ENCODE assay signal across 8 mouse cellular contexts in genomic region chr17:47225306-47226269, GRCm38 (mm10).
A peak's percentile ranks its signal among the peaks of the same experiment; 100 is the strongest.
DNase-seq lines count a peak whose midpoint lies in the region; ATAC-seq and TF ChIP-seq lines count a peak whose summit lies in the region.

No protein-coding gene starts in this region.

- H3K4me3 ChIP-seq in intestine, embryonic 15.5 days (replicated peaks) = no peak overlapping the region
- H3K4me3 ChIP-seq in intestine, embryonic 16.5 days (ENCODE audit: low read length) = no peak overlapping the region
- no peak overlapping the region for H3K4me3 ChIP-seq in liver, postnatal 0 days (ENCODE audit: low read depth, low read length)
- H3K4me3 ChIP-seq in small intestine, adult 2 months (ENCODE audit: low read depth, low read length) = no peak overlapping the region
- H3K4me3 ChIP-seq in hindbrain, embryonic 14.5 days (replicated peaks; ENCODE audit: low read length) = no peak overlapping the region

- H3K27ac ChIP-seq in intestine, embryonic 15.5 days = peak overlapping the region; percentile 27; the same call in 1 of the 2 replicates
- H3K27ac ChIP-seq in intestine, embryonic 16.5 days (ENCODE audit: low read length) = no peak overlapping the region
- H3K27ac ChIP-seq in liver, postnatal 0 days (ENCODE audit: low read depth) = peak overlapping the region; percentile 42; the same call in 1 of the 2 replicates
- peak overlapping the region; percentile 56; the same call in 1 of the 2 replicates for H3K27ac ChIP-seq in small intestine, adult 2 months (ENCODE audit: insufficient read depth, low read depth, low read length)
- no peak overlapping the region for H3K27ac ChIP-seq in hindbrain, embryonic 14.5 days

- peak; percentile 36; the same call in 1 of the 2 replicates for ATAC-seq in intestine, embryonic 15.5 days
- ATAC-seq in intestine, embryonic 16.5 days = no peak
- ATAC-seq in liver, postnatal 0 days = peak; percentile 51
- no peak for ATAC-seq in hindbrain, embryonic 14.5 days (ENCODE audit: low FRiP score)

- no peak for TF ChIP-seq CTCF in liver, postnatal 0 days (IDR thresholded peaks at IDR 0.05; ENCODE audit: low read depth)
- TF ChIP-seq CTCF in small intestine, adult 2 months (IDR thresholded peaks at IDR 0.05; ENCODE audit: extremely low read depth, insufficient read length, insufficient replicate concordance, low read depth, low read length) = no peak

- no peak for TF ChIP-seq EP300 in liver, postnatal 0 days (IDR thresholded peaks at IDR 0.05; ENCODE audit: low read depth)

- peak; percentile 78 for DNase-seq in CD4-positive helper T cell, adult 2 months (ENCODE audit: low read depth, low spot score)
- peak; percentile 44 for DNase-seq in c-Kit-positive CD71-negative TER-119-negative erythroid progenitor cells, embryonic 14.5 days (ENCODE audit: low read depth)
- DNase-seq in liver, postnatal 0 days = no peak
- DNase-seq in cerebellum, postnatal 25 days = no peak
- no peak for DNase-seq in hindbrain, embryonic 14.5 days (ENCODE audit: low spot score)

- H3K36me3 ChIP-seq in intestine, embryonic 15.5 days = peaks cover 6% of the 10 kb centered on the region; the same call in 1 of the 2 replicates
- peaks cover 6% of the 10 kb centered on the region; the same call in 1 of the 2 replicates for H3K36me3 ChIP-seq in intestine, embryonic 16.5 days (ENCODE audit: control insufficient read depth, insufficient read depth, low read length)
- H3K36me3 ChIP-seq in liver, postnatal 0 days (replicated peaks; ENCODE audit: insufficient read depth, low read length) = no peaks in the 10 kb centered on the region; the same call in 1 of the 2 replicates
- H3K36me3 ChIP-seq in small intestine, adult 2 months (ENCODE audit: control insufficient read depth, insufficient read depth, low read length) = no peaks in the 10 kb centered on the region
- H3K36me3 ChIP-seq in hindbrain, embryonic 14.5 days (replicated peaks; ENCODE audit: control insufficient read depth, insufficient read depth) = no peaks in the 10 kb centered on the region

- no peak for TF ChIP-seq POLR2A in small intestine, adult 2 months (IDR thresholded peaks at IDR 0.05; ENCODE audit: low read depth, low read length)

- no peak overlapping the region for H3K4me2 ChIP-seq in intestine, embryonic 15.5 days (replicated peaks)
- H3K4me2 ChIP-seq in intestine, embryonic 16.5 days (ENCODE audit: low read depth, low read length) = no peak overlapping the region
- peak overlapping the region; percentile 33; the same call in 1 of the 2 replicates for H3K4me2 ChIP-seq in liver, postnatal 0 days (ENCODE audit: low read depth, low read length)
- H3K4me2 ChIP-seq in hindbrain, embryonic 14.5 days (replicated peaks) = no peak overlapping the region

- peaks cover 4% of the 10 kb centered on the region; the same call in 1 of the 2 replicates for H3K4me1 ChIP-seq in intestine, embryonic 15.5 days (replicated peaks)
- H3K4me1 ChIP-seq in intestine, embryonic 16.5 days (ENCODE audit: control insufficient read depth, insufficient read depth, low read length) = no peaks in the 10 kb centered on the region
- peaks cover 6% of the 10 kb centered on the region for H3K4me1 ChIP-seq in liver, postnatal 0 days (ENCODE audit: insufficient read depth)
- no peaks in the 10 kb centered on the region; the same call in 1 of the 2 replicates for H3K4me1 ChIP-seq in small intestine, adult 2 months (ENCODE audit: control insufficient read depth, insufficient read depth, insufficient read length, low read length)
- no peaks in the 10 kb centered on the region; the same call in 1 of the 2 replicates for H3K4me1 ChIP-seq in hindbrain, embryonic 14.5 days (replicated peaks; ENCODE audit: control insufficient read depth, insufficient read depth, low read length)

- H3K9ac ChIP-seq in intestine, embryonic 15.5 days = no peak overlapping the region
- no peak overlapping the region for H3K9ac ChIP-seq in intestine, embryonic 16.5 days (ENCODE audit: low read depth, low read length)
- H3K9ac ChIP-seq in liver, postnatal 0 days (replicated peaks) = no peak overlapping the region
- H3K9ac ChIP-seq in hindbrain, embryonic 14.5 days = no peak overlapping the region

- 59% methylated on average over 18 of the region's 18 CpGs for WGBS in intestine, embryonic 15.5 days
- 55% methylated on average over 18 of the region's 18 CpGs for WGBS in intestine, embryonic 16.5 days
- 40% methylated on average over 18 of the region's 18 CpGs for whole genome bisulfite sequencing in liver, postnatal 0 days (ENCODE audit: insufficient replicate concordance)
- WGBS in small intestine, adult 2 months = 69% methylated on average over 18 of the region's 18 CpGs
- 67% methylated on average over 18 of the region's 18 CpGs for WGBS in hindbrain, embryonic 14.5 days

- H3K9me3 ChIP-seq in intestine, embryonic 15.5 days = no peaks in the 10 kb centered on the region
- H3K9me3 ChIP-seq in intestine, embryonic 16.5 days (ENCODE audit: control insufficient read depth, low read length) = peaks cover 5% of the 10 kb centered on the region; the same call in 1 of the 2 replicates
- H3K9me3 ChIP-seq in liver, postnatal 0 days (ENCODE audit: low read length) = no peaks in the 10 kb centered on the region
- no peaks in the 10 kb centered on the region for H3K9me3 ChIP-seq in hindbrain, embryonic 14.5 days (ENCODE audit: control insufficient read depth, low read length)

- no peaks in the 10 kb centered on the region for H3K27me3 ChIP-seq in intestine, embryonic 15.5 days (replicated peaks)
- H3K27me3 ChIP-seq in intestine, embryonic 16.5 days (replicated peaks; ENCODE audit: control insufficient read depth, insufficient read depth, low read length) = no peaks in the 10 kb centered on the region
- H3K27me3 ChIP-seq in liver, postnatal 0 days (ENCODE audit: insufficient read depth, low read length) = no peaks in the 10 kb centered on the region
- H3K27me3 ChIP-seq in small intestine, adult 2 months (ENCODE audit: control insufficient read depth, insufficient read depth, low read length) = no peaks in the 10 kb centered on the region; the same call in 1 of the 2 replicates
- no peaks in the 10 kb centered on the region for H3K27me3 ChIP-seq in hindbrain, embryonic 14.5 days (ENCODE audit: control insufficient read depth, insufficient read depth, low read length)

Comparison
In these comparisons a context has a peak if more than half of its experiments do, and no peak if none do; other contexts are left out.
1. ATAC-seq: peak in intestine, embryonic 15.5 days (single experiment) and liver, postnatal 0 days (single experiment); none in intestine, embryonic 16.5 days (single experiment) and hindbrain, embryonic 14.5 days (single experiment).
2. H3K27ac ChIP-seq: peak in intestine, embryonic 15.5 days (single experiment), liver, postnatal 0 days (single experiment) and small intestine, adult 2 months (single experiment); none in intestine, embryonic 16.5 days (single experiment) and hindbrain, embryonic 14.5 days (single experiment).
3. DNase-seq: peak in CD4-positive helper T cell, adult 2 months (single experiment) and c-Kit-positive CD71-negative TER-119-negative erythroid progenitor cells, embryonic 14.5 days (single experiment); none in liver, postnatal 0 days (single experiment), cerebellum, postnatal 25 days (0 of 2) and hindbrain, embryonic 14.5 days (single experiment).